Mouse (Mus musculus): Measurements from ENCODE around the gene Pik3r1. TPM values are rescaled to one million over a fixed set of nuclear protein-coding genes. Genes with fewer than 3 reads are reported as not detected.

Gene Pik3r1
- polyA plus RNA-seq, 1 experiment from 2014 or later: 44.6 TPM

DNA sequence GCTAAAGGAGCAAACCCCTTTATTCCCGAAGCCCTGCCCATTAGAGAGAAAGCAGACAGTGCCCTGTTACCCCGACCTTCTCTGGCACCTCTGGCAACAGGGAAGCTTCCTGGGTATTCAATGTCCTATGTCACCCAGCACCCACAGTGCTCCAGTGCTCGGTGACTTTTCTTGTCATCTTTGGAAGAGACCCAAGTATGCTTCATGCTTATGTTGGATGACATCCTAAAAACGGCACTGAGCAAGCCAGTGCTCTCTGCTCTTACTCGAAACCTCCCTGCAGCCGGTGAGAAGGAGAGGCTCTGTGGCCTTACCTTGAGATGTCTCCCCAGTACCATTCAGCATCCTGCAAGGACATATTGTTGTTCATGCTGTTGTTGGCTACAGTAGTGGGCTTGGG, 77.8 kb downstream of the Pik3r1 start:
- H3K27me3 ChIP-seq (ENCODE audit: control insufficient read depth, insufficient read depth, low read length): no peaks in the 10 kb centered on the region
- peak overlapping the region; percentile 31 for H3K4me2 ChIP-seq (replicated peaks; ENCODE audit: low read depth)
- H3K36me3 ChIP-seq (ENCODE audit: control insufficient read depth, insufficient read depth, low read length): peaks cover 14% of the 10 kb centered on the region
- no peak for DNase-seq (ENCODE audit: low spot score)
- peak overlapping the region; percentile 19; the same call in 1 of the 2 replicates for H3K4me3 ChIP-seq (ENCODE audit: low read depth, low read length)
- no peaks in the 10 kb centered on the region for H3K9me3 ChIP-seq (ENCODE audit: control insufficient read depth, low read length)
- TF ChIP-seq EP300 (optimal IDR thresholded peaks at IDR 0.05) (no peak), CTCF (IDR thresholded peaks at IDR 0.05; ENCODE audit: low read depth) (no peak)
- no peak for ATAC-seq (ENCODE audit: low FRiP score, low TSS enrichment)
- no peak overlapping the region for H3K9ac ChIP-seq (ENCODE audit: low read length)
- 48% methylated on average over 6 of the region's 6 CpGs for WGBS
- H3K4me1 ChIP-seq (replicated peaks; ENCODE audit: control insufficient read depth, insufficient read depth): 0 out of 2 replicates have a peak, but pooled peaks cover 4% of the 10 kb centered on the region
- no peak overlapping the region for H3K27ac ChIP-seq (replicated peaks)

DNA sequence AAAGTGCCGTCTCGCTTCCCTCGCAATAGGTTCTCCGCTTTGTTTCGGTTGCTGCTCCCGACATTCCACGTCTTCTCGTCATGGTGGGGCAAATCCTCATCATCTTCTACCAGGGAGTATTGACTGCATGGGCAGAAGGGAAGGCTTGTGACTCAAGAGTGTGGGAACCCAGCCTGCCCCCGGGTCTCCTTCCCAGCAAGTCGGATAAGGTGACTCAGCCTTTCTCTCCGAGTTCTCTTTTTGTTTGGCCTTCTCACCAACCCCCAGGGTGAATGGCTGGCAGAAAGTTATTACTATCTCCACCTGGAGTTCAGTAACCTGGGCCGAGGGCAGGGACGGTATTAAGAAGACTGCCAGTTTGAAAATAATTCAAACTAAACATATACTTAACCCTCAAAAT, 81.8 kb downstream of the Pik3r1 start:
- Histone ChIP-seq H3K9me3 (ENCODE audit: control insufficient read depth, low read length) (no peaks in the 10 kb centered on the region), H3K27ac (replicated peaks) (no peak overlapping the region), H3K4me2 (replicated peaks; ENCODE audit: low read depth) (no peak overlapping the region), H3K4me3 (ENCODE audit: low read depth, low read length) (no peak overlapping the region), H3K4me1 (replicated peaks; ENCODE audit: control insufficient read depth, insufficient read depth) (no peaks in the 10 kb centered on the region), H3K9ac (ENCODE audit: low read length) (no peak overlapping the region), H3K27me3 (ENCODE audit: control insufficient read depth, insufficient read depth, low read length) (no peaks in the 10 kb centered on the region), H3K36me3 (ENCODE audit: control insufficient read depth, insufficient read depth, low read length) (peaks cover 35% of the 10 kb centered on the region)
- TF ChIP-seq CTCF (IDR thresholded peaks at IDR 0.05; ENCODE audit: low read depth): no peak
- TF ChIP-seq EP300 (optimal IDR thresholded peaks at IDR 0.05): no peak
- 78% methylated on average over 13 of the region's 13 CpGs for WGBS
- ATAC-seq (ENCODE audit: low FRiP score, low TSS enrichment) (no peak), DNase-seq (ENCODE audit: low spot score) (no peak)

DNA sequence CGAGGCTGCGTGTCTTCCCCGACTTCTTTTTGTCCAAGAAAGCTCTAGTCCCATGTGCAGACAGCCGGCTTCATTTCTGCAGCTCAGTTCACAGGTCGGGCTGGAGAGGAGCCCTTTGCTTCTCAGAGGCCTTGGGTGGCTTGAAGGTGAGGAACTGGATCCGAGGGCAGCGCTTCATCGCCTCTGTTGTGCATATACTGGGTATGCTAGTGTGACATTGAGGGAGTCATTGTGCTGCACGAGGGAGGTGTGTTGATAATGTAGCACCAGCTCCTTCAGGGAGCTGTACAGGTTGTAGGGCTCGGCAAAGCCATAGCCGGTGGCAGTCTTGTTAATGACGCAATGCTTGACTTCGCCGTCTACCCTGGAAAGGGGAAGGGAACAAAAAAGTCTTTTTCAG, 83.3 kb downstream of the Pik3r1 start:
- Histone ChIP-seq H3K4me3 (ENCODE audit: low read depth, low read length) (no peak overlapping the region), H3K36me3 (ENCODE audit: control insufficient read depth, insufficient read depth, low read length) (peaks cover 32% of the 10 kb centered on the region), H3K27ac (replicated peaks) (0 out of 2 replicates have a peak overlapping the region, but pooled peaks have one; percentile 30), H3K9me3 (ENCODE audit: control insufficient read depth, low read length) (no peaks in the 10 kb centered on the region), H3K4me2 (replicated peaks; ENCODE audit: low read depth) (no peak overlapping the region), H3K9ac (ENCODE audit: low read length) (no peak overlapping the region), H3K4me1 (replicated peaks; ENCODE audit: control insufficient read depth, insufficient read depth) (no peaks in the 10 kb centered on the region), H3K27me3 (ENCODE audit: control insufficient read depth, insufficient read depth, low read length) (no peaks in the 10 kb centered on the region)
- ATAC-seq (ENCODE audit: low FRiP score, low TSS enrichment): no peak
- 82% methylated on average over 14 of the region's 14 CpGs for WGBS
- TF ChIP-seq CTCF (IDR thresholded peaks at IDR 0.05; ENCODE audit: low read depth) (no peak), EP300 (optimal IDR thresholded peaks at IDR 0.05) (no peak)
- DNase-seq (ENCODE audit: low spot score): no peak

DNA sequence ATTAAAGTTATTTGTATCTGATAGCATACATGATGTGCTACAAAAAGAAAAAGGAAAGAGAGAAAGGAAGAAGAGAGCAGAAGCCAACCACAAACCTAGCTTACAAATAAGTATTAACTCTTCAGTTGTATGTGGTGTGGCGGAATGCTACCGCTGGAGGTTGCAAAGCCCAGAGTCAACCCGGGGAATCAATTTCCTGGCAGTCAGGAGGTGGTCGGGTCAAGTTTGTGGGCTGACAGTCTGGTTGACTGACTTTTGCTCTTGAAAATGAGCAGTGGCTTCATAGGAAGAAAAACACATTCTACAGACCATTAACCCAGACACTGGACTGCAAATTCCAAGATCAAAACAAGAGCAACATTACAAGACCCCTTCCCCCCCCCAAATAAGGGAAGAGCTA, 85.6 kb downstream of the Pik3r1 start:
- no peak for DNase-seq (ENCODE audit: low spot score)
- WGBS: 82% methylated on average over 4 of the region's 4 CpGs
- Histone ChIP-seq H3K36me3 (ENCODE audit: control insufficient read depth, insufficient read depth, low read length) (peaks cover 28% of the 10 kb centered on the region), H3K4me3 (ENCODE audit: low read depth, low read length) (no peak overlapping the region), H3K27me3 (ENCODE audit: control insufficient read depth, insufficient read depth, low read length) (no peaks in the 10 kb centered on the region), H3K4me1 (replicated peaks; ENCODE audit: control insufficient read depth, insufficient read depth) (no peaks in the 10 kb centered on the region), H3K9me3 (ENCODE audit: control insufficient read depth, low read length) (no peaks in the 10 kb centered on the region), H3K27ac (replicated peaks) (no peak overlapping the region), H3K9ac (ENCODE audit: low read length) (no peak overlapping the region), H3K4me2 (replicated peaks; ENCODE audit: low read depth) (no peak overlapping the region)
- TF ChIP-seq CTCF (IDR thresholded peaks at IDR 0.05; ENCODE audit: low read depth) (no peak), EP300 (optimal IDR thresholded peaks at IDR 0.05) (no peak)
- ATAC-seq (ENCODE audit: low FRiP score, low TSS enrichment): no peak

DNA sequence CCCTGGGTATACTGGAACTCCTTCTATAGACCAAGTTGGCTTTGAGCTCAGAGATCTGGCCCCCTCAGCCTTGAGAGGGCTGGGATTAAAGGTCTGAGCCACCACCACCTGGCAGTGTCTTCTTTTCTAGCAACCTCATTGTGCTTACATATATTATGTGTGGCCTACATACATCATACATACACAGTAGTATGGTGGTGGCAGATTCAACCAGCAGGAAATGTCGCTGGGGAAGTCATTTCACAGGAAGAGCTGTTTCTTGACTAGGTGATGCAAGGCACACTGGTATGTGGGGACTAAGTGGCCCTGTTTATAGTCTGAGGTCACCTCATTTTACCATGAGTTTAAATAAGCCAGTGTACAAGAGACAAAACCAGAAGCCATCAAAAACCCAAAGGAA, 87.9 kb downstream of the Pik3r1 start:
- no peak for TF ChIP-seq CTCF (IDR thresholded peaks at IDR 0.05; ENCODE audit: low read depth)
- TF ChIP-seq EP300 (optimal IDR thresholded peaks at IDR 0.05): no peak
- Histone ChIP-seq H3K27me3 (ENCODE audit: control insufficient read depth, insufficient read depth, low read length) (no peaks in the 10 kb centered on the region), H3K4me3 (ENCODE audit: low read depth, low read length) (no peak overlapping the region), H3K9me3 (ENCODE audit: control insufficient read depth, low read length) (no peaks in the 10 kb centered on the region), H3K36me3 (ENCODE audit: control insufficient read depth, insufficient read depth, low read length) (peaks cover 20% of the 10 kb centered on the region), H3K4me2 (replicated peaks; ENCODE audit: low read depth) (no peak overlapping the region), H3K27ac (replicated peaks) (no peak overlapping the region), H3K9ac (ENCODE audit: low read length) (no peak overlapping the region), H3K4me1 (replicated peaks; ENCODE audit: control insufficient read depth, insufficient read depth) (no peaks in the 10 kb centered on the region)
- WGBS: 81% methylated on average over 1 of the region's 1 CpGs
- ATAC-seq (ENCODE audit: low FRiP score, low TSS enrichment): peak; percentile 13; the same call in 1 of the 2 replicates
- no peak for DNase-seq (ENCODE audit: low spot score)

DNA sequence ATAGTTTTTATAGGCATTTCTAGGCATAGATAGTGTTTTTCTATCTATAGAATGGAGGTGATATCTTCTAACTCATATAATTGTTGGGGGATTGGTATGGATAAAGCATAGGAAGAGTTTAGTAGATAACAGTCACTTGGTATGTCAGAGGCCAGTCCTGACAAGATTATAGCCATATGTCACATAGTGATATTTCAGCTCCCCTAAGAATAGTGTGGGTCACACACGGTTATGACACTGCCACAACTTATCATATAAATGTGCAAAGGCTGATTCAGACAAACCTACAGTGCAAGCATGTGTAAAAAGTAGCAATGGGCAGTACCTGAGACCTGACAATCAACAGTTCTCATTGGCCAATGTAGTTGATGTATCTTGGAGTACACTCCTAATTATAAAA, 89.0 kb downstream of the Pik3r1 start:
- no peak overlapping the region for H3K27ac ChIP-seq (replicated peaks)
- TF ChIP-seq EP300 (optimal IDR thresholded peaks at IDR 0.05) (no peak), CTCF (IDR thresholded peaks at IDR 0.05; ENCODE audit: low read depth) (no peak)
- no peaks in the 10 kb centered on the region for H3K9me3 ChIP-seq (ENCODE audit: control insufficient read depth, low read length)
- no peaks in the 10 kb centered on the region for H3K27me3 ChIP-seq (ENCODE audit: control insufficient read depth, insufficient read depth, low read length)
- no peak overlapping the region for H3K4me2 ChIP-seq (replicated peaks; ENCODE audit: low read depth)
- DNase-seq (ENCODE audit: low spot score): no peak
- H3K4me3 ChIP-seq (ENCODE audit: low read depth, low read length): no peak overlapping the region
- H3K4me1 ChIP-seq (replicated peaks; ENCODE audit: control insufficient read depth, insufficient read depth): no peaks in the 10 kb centered on the region
- no peak overlapping the region for H3K9ac ChIP-seq (ENCODE audit: low read length)
- peaks cover 13% of the 10 kb centered on the region for H3K36me3 ChIP-seq (ENCODE audit: control insufficient read depth, insufficient read depth, low read length)
- WGBS: 69% methylated on average over 1 of the region's 1 CpGs
- no peak for ATAC-seq (ENCODE audit: low FRiP score, low TSS enrichment)
